Mouse (Mus musculus): ENCODE results near the gene 5730596B20Rik. TPM values are rescaled to one million over a fixed set of nuclear protein-coding genes. Genes with fewer than 3 reads are reported as not detected.
A peak's percentile ranks its signal among the peaks of the same experiment; 100 is the strongest.

The 5730596B20Rik gene
- polyA plus RNA-seq, 1 experiment, result not detected

DNA sequence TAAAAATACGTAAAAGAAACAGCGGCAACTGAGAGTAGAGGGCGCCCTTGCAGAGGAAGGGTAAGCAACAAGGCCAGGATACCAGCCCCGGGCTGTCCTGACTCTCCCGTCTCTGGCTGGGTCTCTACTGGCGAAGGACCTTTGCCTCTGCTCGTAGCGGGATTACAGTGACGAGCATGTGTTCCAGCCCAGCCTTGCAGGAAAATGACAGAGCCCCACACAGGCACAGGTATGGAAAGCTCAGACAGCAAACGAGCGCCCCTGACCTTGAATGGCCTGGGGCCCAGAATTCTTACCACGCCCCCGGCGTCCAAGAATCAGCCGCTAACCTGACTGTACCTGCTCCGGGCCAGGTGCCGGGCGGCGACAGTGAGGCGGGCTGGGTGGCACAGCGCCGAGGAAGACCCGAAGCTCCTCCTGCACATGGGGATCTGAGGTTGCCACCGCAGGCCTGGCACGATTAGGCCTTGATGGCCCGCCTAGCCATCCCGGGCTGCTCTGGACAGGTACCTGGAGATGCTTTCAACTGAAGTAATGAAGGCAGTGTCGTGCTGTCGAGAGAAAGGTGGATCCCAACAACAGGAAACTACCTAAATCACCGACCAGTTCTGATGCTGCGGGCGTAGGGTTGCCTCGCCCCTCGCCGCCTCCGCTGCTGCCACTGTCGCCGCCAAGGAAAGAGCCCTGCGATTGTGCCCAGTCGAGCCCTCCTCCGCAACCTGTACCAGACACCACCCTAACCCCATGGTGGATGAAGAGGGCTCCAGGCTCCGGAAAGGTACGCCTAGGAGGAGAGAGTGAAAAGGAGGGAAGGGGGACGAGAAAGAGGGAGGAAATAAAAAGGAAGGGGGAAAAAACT lies 52.5 kb downstream of the 5730596B20Rik start:
- Histone ChIP-seq H3K27ac (ENCODE audit: insufficient read depth, low read length) (no peak overlapping the region), H3K36me3 (ENCODE audit: control insufficient read depth, insufficient read depth, low read length, poor library complexity, severe bottlenecking) (no peaks in the 10 kb centered on the region), H3K4me1 (ENCODE audit: control insufficient read depth, insufficient read depth, low read length) (no peaks in the 10 kb centered on the region), H3K9ac (ENCODE audit: low read depth, poor library complexity, severe bottlenecking) (no peak overlapping the region), H3K4me3 (ENCODE audit: low read depth, low read length) (peak overlapping the region; percentile 25), H3K27me3 (ENCODE audit: control insufficient read depth, insufficient read depth, low read length, poor library complexity, severe bottlenecking) (peaks cover 71% of the 10 kb centered on the region), H3K9me3 (replicated peaks; ENCODE audit: control insufficient read depth, insufficient read depth, low read length, poor library complexity, severe bottlenecking) (no peaks in the 10 kb centered on the region)
- TF ChIP-seq EP300 (IDR thresholded peaks at IDR 0.05; ENCODE audit: insufficient read depth, low read depth, low read length) (no peak), POLR2A (IDR thresholded peaks at IDR 0.05; ENCODE audit: insufficient read depth, low read length) (no peak), CTCF (IDR thresholded peaks at IDR 0.05; ENCODE audit: low read depth, low read length) (peak; percentile 14)

Other genes with a start within 250 kb of the 5730596B20Rik start
- gene Skap2, start 164.9 kb upstream of the 5730596B20Rik start, polyA plus RNA-seq (2011; ENCODE audit: insufficient read depth, insufficient read length, low read depth, missing spikeins), result 42.9 and 43.0 TPM in 2 replicates
- gene Hoxa1, start 19.2 kb upstream of the 5730596B20Rik start, polyA plus RNA-seq (2011; ENCODE audit: insufficient read depth, insufficient read length, low read depth, missing spikeins), result 2.7 and 2.9 TPM in 2 replicates
- gene Hoxa2, start 12.7 kb upstream of the 5730596B20Rik start, polyA plus RNA-seq (2011; ENCODE audit: insufficient read depth, insufficient read length, low read depth, missing spikeins), result not detected in 2 replicates
- gene Hoxa4, start 14.3 kb downstream of the 5730596B20Rik start, polyA plus RNA-seq (2011; ENCODE audit: insufficient read depth, insufficient read length, low read depth, missing spikeins), result not detected in 2 replicates
- gene Hoxa5, start 27.1 kb downstream of the 5730596B20Rik start, polyA plus RNA-seq (2011; ENCODE audit: insufficient read depth, insufficient read length, low read depth, missing spikeins), result not detected in 2 replicates
- gene Hoxa6, start 31.2 kb downstream of the 5730596B20Rik start, polyA plus RNA-seq (2011; ENCODE audit: insufficient read depth, insufficient read length, low read depth, missing spikeins), result not detected in 2 replicates
- 0.25 TPM in 1 of 2 replicates, not detected in the other for gene Hoxa3, start 35.8 kb downstream of the 5730596B20Rik start, polyA plus RNA-seq (2011; ENCODE audit: insufficient read depth, insufficient read length, low read depth, missing spikeins)
- gene Gm28308, start 35.8 kb downstream of the 5730596B20Rik start, polyA plus RNA-seq (2011; ENCODE audit: insufficient read depth, insufficient read length, low read depth, missing spikeins), result not detected in 2 replicates
- 0.65 and 1.4 TPM in 2 replicates for gene Hoxa7, start 44.4 kb downstream of the 5730596B20Rik start, polyA plus RNA-seq (2011; ENCODE audit: insufficient read depth, insufficient read length, low read depth, missing spikeins)
- gene Hoxa9, start 53.6 kb downstream of the 5730596B20Rik start, polyA plus RNA-seq (2011; ENCODE audit: insufficient read depth, insufficient read length, low read depth, missing spikeins), result not detected in 2 replicates
- not detected in 2 replicates for gene Hoxa10, start 63.4 kb downstream of the 5730596B20Rik start, polyA plus RNA-seq (2011; ENCODE audit: insufficient read depth, insufficient read length, low read depth, missing spikeins)
- not detected in 2 replicates for gene Hoxa11, start 68.3 kb downstream of the 5730596B20Rik start, polyA plus RNA-seq (2011; ENCODE audit: insufficient read depth, insufficient read length, low read depth, missing spikeins)
- gene Hoxa13, start 83.4 kb downstream of the 5730596B20Rik start, polyA plus RNA-seq (2011; ENCODE audit: insufficient read depth, insufficient read length, low read depth, missing spikeins), result 0.25 TPM in 1 of 2 replicates, not detected in the other
- 0.63 and 0.68 TPM in 2 replicates for gene Evx1, start 136.0 kb downstream of the 5730596B20Rik start, polyA plus RNA-seq (2011; ENCODE audit: insufficient read depth, insufficient read length, low read depth, missing spikeins)

Measured in ES-Bruce4 (cell line).